Mouse (Mus musculus) ovary, postnatal 36 days (tissue): ENCODE data around the gene Sult6b2.

Experiments
- DNase-seq: peaks from one replicate; pipeline ENCODE4 v3.0.0; 2022; ENCODE audit warnings: low spot score, mixed read lengths

Gene Sult6b2

DNA sequence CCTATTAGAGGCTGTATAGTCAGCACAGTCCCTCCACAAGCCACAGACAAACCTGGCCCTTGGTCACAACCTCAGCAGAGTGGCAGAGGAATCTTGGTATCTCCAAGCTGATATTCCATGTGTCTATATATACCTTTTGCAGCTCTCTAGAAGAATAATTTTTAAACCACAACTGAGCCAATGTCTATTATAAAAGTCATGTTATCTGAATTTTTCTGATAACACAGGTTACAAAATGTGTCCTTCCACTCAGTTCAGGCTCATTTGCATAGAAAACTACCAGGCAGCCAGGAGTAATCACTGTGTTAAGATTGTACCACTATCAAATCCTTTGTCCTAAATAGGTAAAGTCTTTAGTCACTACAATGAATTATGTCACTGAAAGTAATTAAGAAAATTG, at the start of gene Sult6b2:
Gene Sult6b2, minus strand, starts transcription at position 101 of the 400 bp plus-strand sequence.
- DNase-seq = no peak

DNA sequence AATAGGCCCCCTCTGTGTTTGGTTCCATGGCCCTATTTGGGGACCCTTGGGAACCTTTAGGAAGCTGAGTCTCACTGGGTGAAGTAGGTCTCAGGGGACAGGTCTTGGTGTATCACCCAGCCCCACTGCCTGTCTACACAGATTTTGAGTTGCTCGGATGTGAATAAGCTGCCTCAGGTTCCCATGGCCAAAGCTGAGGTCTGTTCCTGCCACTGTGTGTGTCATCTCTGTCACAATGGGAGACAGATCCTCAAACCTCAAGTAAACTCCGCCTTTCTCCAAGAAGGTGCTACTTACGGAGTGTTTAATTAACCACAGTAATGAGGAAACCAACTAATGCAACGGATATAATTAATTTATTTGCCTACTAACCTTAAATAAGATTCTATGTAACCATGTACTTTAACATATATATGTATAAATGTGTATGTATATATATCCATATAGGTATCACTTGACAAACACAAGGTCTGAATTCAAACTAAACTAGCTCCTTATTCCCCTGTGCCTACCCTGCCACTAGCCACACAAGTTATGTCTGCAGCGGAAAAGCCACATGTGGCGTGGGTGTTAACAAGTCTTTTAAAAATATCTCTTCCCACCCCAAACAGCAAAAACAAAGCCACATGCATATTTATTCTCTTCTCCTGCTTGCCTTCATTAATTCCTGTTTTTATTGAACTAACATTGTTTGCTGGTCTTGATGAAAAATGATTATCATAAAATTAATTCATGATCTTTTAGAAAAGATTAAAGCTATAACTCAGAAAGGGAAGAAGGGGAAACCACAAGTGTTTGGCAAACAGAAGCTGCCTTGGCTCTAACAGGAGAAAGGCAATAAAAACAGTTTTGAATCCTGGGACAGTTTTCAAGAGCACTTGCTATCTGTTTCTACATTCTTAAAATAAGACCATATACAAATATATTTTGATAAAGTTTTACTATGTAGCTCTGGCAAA, 48.4 kb upstream of the Sult6b2 start:
- no peak for DNase-seq

DNA sequence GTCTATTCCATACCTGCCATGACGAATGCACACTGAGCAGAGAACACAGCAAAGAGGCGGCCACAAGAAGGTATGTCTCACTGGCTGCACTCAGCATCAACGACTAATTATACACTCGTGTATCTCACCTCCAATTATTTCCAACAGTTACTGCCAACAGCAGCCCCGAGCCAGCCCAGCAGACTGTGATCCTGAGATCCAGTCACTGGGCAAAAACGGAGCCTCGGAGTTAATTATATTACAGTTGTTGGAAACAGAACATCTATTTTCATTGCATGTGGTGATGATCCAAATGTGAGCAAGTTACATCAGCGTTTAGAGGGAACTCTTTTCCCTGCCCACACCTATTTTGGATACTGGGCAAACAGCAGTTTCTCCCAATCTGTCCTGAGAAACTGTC, 46.1 kb upstream of the Sult6b2 start:
- DNase-seq = no peak

DNA sequence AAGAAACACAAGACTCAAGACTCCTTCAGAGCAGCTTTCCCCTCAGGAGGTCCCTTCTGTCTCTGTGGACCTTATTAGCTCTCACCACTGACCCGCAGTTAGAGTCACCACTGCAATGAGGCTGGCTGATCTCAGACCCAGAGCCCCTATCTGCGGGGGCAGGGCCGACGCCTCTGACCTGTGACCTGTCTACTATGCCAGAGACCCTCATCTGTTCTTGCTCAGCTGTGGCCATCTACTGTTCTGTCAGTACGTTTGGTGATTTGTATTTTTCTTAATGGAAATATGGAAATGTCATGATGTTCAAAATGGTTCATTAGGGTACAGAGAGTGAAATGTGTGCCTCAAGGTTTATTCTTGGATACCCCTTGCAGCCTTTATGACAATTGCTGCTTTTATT, 45.0 kb upstream of the Sult6b2 start:
- no peak for DNase-seq

DNA sequence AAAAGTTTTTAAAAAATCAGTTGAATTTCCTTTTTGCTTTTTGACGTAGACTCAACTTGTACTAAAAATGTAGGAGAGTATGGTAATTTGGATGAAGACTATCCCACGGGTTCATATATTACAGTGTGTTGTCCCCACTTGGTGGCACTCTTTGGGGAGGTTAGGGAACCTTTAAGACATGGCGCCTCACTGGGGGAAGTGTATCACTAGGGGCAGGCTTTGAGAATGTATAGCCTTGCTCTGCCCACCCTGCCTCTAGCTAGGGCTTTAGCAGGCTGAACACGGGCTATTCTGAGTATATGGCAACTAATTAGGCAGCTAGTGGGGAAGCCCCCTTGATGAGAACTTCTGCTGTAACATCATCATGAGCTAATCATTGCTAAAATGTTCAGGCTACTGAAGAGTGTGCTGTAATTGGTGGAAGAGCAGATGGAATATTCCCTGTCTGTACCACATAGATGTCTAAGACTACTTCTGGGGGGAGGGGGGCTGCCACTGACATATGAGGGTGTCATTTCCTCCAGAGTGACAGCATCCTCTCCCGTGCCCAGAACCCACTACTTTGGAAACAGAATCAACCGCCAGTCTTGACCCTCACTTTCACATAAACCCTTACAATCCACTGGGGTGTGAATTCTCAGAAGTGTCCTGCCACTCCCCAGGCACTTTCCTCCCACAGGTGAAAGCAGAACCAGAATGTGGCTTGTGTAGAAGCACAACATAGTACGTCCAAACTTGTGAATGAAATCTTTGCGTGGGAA, 43.8 kb upstream of the Sult6b2 start:
- DNase-seq = no peak

DNA sequence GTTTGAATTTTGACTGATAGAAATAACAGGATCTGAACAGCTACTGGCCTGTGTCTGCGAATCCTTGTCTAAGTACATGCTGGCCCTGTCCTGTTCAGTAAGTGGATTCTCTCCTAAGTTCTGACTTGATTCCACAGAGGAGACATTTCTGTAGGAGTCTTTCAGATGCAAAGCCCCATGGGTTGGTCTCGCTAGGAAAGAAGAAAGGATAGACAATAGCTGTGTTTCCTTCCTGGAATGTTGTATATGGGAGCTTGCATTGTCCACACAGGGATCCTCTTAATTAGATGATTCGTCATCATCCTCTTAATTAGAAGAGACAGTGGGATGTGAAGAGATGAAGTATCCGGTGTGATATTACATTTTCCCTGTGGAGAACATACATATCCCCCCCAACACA, 42.6 kb upstream of the Sult6b2 start:
- DNase-seq = no peak

DNA sequence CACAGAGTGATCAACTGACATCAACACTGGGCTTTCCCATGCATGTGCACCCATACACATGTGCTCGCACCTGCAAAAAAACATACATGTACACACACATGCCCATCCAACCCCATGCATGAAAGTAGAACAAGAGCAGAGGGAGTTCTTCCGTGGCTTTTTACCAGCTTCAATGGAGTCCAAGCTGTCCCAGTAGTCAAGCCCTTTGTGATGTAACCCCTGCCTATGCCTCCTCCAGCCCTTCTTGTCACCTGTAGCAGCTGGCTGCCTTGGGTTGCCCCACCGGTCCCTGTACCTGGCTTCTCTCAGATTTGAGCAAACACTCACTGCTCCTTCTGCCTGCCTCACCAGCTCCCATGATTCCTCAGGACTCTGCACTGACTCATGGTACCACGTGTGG, 40.8 kb upstream of the Sult6b2 start:
- no peak for DNase-seq

DNA sequence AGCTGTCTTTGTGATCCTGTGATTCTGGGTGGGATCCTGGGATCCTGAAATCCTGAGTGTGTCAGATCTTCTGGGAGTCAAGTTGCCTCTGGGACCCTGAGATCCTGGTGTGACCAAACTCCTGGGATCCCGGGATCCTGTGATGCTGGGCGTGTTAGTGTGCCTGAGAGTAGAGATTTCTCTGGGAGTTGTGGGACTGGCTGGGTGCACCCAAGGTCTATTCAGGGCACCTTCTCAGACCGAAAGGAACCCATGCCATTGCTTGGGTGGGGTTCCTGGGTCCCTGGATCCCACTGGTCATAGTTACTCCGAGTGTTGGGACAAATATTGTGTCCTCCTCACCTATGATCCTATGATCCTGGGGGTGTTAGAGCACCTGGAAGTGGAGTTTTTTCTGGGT, 39.8 kb upstream of the Sult6b2 start:
- no peak for DNase-seq

DNA sequence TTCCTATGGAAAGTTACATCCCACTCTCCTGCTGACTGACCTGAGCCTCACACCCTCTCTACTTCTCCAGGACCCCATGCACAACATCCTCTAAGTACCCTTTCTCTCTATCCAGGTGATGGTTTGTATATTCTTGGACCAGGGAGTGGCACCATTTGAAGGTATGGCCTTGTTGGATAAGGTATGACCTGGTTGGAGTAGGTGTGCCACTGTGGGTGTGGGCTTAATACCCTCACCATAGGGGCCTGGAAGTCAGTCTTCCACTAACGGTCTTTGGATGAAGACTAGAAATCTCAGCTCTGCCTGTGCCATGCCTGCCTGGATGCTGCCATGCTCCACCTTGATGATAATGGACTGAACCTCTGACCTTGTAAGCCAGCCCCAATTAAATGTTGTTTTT, 34.2 kb upstream of the Sult6b2 start:
- DNase-seq = no peak

DNA sequence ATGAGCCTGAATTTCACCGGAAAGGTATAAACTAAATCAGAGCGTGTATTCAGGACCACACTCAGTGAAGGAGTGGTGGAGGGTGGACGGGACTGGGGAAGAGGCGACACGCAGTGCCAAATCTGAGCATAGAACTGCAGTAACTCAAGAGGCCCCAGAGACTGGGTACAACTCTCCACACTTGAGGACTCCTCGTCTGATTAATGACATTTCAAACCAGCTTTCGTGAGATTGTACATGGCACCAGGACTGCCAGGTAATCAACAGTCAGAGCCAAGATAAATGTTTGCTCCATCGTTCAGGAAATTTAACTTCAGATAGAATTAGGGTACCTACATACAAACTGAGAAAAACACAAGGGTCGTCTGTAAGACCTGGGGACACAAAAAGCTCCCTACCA, 33.0 kb upstream of the Sult6b2 start:
- no peak for DNase-seq

DNA sequence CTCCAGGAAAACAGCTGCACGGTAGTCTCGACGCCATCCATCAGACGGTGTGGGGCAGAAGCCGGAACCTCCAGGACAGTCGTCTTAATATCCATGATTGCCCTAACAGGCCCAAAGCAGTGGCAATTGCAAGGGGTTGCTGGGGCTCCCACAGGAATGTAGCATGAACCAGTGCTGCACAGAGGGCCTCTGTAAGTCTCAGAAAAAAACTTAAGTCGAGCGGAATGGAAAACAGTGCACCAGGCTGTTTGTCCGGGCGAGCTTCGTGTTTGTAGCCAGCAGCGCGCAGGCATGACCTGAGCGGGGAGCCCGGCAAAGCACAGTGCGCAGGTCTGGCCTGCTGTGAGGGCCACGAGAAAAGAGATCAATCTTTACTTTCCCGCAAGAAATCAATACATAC, 31.4 kb upstream of the Sult6b2 start:
- no peak for DNase-seq

DNA sequence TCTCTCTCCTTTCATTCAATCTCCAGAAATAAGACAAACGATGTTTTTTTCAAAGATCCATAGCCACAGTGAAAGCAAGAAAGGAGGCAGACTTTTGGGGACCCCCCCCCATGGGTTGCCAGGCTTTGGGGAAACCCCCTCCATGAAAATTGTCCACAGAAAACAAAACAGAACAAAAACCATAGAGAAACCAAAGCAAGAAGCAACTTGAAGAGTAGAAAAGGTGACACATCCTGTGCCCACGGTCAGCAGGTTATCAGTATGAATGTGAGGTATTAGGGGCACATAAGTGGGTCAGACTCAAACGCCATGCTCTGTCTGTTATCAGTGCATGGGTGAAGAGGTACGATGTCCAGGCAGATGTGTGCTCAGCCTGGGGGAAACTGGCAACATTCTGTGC, 30.6 kb upstream of the Sult6b2 start:
- no peak for DNase-seq

DNA sequence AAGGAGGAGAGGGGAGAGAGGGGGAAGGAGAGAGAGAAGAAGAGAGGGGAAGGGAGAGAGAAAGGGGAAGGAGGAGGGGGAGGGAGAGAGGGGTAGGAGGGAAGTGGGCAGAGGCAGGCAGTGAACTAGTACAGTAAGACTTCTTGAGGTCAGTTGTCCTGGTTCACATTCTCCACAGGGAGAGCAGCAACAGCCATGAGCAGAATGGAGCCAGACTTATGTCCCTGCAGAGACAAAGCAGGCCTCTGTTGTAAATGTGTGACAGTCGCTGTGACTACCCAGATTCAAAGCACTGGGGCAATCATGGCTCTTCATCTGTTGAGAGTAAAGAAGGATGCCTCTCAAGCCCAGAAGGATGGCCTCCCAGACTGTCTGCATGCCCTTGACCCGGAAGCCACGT, 27.4 kb upstream of the Sult6b2 start:
- no peak for DNase-seq

DNA sequence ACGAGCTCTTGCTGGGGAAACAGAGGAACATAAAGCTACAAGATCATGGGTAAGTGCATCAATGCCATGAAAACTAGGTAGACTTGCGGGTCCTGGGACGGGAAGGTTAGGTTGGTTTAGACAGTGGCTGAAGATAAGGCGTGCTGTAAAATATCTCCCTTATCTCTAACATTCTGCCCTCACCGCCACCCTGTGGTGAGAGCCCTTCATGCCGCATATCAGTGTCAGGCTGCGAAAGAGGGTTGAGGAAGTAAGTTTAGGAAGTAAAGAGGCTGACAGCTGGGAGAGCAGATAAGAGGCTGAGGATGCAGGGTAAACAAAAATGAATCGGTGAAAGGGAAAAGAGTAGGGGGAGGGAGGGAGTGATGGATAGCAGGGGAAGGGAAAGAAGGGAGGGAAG, 26.9 kb upstream of the Sult6b2 start:
- DNase-seq = no peak

DNA sequence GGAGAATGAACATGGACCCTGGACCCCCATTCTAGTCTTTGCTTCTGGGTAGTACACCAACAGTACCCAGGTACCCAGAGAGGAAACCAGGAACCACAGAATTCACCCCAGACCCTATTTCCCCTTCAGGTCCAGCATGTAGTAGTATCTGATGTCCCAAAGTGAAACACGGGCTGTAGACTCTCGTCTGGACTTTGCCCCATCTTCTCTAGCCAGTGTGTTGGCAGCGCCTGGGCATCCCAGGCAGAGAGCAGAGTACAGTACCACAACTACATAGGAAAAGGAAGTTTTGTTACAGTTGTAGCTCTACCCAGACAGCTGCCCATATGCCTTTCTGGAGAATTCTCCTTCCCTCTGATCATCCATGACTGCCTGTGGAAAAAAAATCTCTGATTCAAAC, 25.9 kb upstream of the Sult6b2 start:
- DNase-seq = no peak

DNA sequence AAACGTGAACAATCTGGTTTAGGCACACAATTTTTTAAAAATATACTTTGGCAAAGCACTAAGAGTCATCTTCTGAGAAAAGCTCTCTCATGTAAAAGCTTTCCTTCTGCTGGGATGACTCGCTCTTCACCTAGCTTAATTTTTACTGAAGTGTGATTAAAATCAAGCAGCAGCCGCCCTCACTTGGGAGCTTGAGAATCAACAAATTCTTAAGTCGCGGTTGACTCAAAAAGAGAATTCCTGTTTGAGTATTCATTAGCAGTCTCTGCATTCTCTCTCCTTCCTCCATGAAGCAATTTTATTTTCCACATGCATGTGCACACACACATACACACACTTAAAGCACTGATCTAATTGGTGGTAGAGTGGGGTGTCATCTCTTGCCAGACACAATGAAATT, 21.1 kb upstream of the Sult6b2 start:
- DNase-seq = no peak

DNA sequence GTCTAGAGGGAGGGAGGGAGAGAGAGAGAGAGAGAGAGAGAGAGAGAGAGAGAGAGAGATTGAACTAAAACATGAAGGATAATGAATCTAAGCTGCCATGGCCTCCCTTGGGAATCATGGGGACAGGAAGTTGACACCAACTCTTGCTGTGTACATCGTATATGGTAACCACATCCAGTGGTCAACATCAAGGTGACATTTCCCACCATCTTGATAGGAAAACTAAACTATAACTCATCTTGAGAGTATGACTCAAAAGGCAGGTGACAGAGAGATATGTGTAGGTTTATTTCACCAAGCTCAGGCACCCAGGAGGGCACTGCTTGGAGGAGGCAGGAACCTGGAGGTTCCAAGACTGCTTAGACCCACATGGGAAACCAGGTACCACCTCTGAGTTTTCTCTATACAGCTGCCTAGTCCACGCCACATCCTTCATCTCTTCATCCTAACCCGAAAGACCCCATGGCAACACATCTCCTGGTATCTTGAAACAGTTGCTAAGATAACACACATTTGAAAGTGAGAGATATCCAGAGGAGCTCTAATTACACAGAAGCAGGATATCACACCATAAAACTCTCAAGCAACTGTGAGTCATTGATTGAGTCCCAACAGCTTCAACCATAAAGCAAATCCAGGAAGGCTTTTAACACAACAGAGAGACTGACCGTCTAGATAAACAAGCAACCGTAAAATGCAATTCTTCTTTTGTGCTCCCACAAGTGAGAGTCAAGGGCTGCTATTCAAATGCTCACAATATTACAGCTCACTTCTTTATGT, 18.9 kb upstream of the Sult6b2 start:
- DNase-seq = no peak

DNA sequence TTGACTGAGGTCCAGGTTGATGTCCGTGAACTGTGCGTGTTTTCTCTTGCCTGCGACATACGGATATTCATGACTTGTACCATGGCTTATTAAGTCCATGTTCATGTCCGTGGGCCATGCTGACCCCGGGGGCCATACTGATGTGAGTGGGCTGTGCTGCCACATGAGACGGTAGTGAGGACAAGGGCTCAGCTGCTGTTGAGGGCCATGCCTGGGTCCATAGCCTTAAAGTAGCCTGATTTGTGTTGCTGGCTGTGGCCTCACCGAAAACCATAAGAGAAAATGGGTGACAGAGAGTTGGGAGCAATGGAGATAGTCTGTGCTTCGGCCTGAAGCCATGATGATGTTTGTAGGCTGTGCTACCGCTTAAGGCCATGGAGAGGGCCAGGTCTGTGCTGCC, 14.0 kb upstream of the Sult6b2 start:
- DNase-seq = no peak

DNA sequence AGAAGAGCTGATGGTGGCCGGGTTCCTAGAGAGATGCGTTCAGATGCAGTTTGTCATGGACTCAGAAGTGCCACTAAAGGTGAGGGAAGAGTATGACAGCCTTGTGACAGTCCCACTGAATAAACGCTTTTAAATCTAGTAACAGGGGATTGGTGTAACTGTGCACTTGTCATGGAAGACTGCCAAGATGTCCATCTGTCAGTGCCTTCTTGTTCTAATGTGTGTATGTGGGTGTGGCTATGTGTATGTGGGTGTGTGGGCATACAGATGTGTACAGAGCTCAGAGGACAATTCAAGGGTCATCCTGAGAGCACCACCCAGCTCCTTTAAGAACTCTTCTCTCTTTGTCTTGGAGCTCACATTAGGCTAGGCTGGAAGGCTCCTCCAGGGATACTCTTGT, 11.2 kb upstream of the Sult6b2 start:
- DNase-seq = no peak

DNA sequence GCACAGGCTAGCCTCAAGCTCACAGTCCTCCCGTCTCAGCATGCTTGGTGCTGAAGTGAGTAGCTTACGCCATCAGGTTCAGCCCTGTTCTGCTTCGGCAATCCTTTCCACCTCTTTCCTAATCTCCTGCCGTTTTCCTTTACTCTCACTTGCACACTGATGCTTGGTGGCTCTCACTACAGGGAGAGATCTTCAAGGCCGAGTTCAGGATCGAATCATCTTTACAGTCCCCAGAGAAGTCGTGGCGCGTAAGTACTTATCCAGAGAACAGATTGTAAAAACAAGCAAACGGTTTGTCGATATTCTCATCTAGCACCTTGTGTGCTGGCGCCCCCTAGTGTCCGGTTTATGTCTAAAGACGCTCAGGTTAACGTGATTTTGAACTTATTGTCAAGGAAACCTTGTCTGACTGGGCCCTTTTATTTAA, 10.2 kb upstream of the Sult6b2 start:
- DNase-seq = peak; percentile 71

DNA sequence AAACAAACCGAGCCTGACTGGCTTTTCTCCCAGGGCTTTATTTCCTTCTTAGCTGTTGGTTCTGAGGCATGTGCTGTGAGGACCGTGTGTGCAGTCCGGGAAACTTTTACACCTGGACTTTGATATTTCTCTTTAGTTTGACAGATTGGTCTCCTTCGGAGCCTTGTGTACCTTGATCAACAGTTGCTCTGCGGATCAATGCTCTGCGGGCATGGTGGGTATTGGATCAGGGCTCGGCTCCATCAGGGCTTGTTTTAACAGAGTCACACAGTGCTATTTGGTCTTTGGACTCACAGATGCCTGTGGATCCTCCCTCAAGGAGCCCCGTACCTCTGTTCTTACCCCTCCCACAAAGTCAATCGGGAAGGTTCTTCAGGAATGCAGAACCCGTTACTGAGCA, 9.7 kb upstream of the Sult6b2 start:
- no peak for DNase-seq

DNA sequence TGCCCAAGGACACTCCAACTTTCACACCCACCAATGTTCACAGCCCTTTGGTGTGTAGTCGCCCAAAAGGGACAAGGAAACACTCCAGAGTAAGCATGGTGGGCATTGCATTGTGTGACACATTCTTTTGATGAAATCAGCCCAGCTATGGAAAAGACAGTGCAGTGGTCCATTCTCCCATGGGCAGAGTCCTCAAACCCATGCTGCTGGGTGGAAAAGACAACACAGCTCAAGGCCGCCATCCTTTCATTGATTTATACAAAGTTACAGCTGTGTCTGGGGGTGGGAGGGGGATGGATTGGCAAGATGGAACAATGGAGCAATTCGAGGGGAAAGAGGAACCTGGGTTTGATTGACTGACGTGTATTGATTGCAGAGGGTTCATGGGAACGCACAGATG, 8.7 kb upstream of the Sult6b2 start:
- DNase-seq = no peak

DNA sequence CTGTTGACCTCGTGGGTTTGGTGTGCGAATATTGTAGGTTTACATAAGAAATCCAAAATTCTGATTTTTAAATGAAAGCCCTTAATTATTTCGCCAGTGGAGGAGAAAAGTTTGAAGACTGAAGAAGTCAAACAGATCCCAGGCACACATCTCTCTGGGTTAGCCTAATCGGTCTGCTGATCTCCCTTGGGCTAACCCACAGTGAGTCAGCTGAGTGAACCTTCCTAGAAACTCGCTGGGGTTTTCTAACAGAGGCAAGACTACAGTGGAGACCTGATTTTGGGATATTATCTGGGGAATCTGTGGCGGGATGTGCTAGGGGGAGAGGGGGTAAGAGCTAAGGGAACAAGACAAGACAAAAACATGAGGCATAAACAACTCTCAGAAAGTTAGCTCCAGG, 5.9 kb upstream of the Sult6b2 start:
- DNase-seq = no peak
